Mouse (Mus musculus) left cerebral cortex, adult 11 months (tissue): Measurements from ENCODE around the gene 4930404H24Rik.

Experiments used
- DNase-seq: peaks from one replicate; pipeline ENCODE4 v3.0.0; 2022; ENCODE audit warnings: low spot score

The 4930404H24Rik gene

GRCm38 (mm10) chr2:153538898-153539297 is 46.3 kb downstream of the 4930404H24Rik start:
- DNase-seq = no peak

GRCm38 (mm10) chr2:153542936-153543668 is 50.5 kb downstream of the 4930404H24Rik start:
- DNase-seq = no peak
